Mouse (Mus musculus): ENCODE results near the gene Gm7073.

DNA sequence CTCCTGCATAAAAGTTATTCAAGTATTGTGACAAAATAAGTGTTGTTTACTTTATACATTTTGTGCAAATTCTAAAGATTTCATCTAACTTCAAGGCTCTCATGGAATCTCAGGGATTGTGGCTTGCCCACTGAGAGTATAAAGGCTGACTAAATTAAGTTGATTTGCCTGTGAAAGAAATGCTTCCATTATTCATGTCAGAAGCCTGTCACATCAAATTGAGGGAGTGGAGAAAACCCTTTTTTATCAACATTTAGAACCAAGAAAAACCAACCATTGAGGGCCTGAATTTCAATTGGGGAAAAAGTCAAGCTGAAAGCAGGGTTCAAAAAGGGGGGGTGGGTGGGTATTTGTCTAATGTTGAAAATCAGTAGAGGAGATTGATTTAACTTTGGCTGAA is 30.0 kb upstream of the Gm7073 start:
- TF ChIP-seq CTCF (conservative IDR thresholded peaks at IDR 0.05; ENCODE audit: low read length) (no peak), POU5F1 (IDR thresholded peaks at IDR 0.05; ENCODE audit: borderline replicate concordance, low read length) (no peak)

Measured in E14TG2a.4 (cell line).